Mouse (Mus musculus) brain, adult 2 months (tissue): Measurements from ENCODE around the gene Tnfaip6.

ENCODE experiments used
- DNase-seq: peaks from one replicate; pipeline ENCODE4 v3.0.0; 2011; ENCODE audit warnings: low read depth, low spot score

Tnfaip6 gene

DNA sequence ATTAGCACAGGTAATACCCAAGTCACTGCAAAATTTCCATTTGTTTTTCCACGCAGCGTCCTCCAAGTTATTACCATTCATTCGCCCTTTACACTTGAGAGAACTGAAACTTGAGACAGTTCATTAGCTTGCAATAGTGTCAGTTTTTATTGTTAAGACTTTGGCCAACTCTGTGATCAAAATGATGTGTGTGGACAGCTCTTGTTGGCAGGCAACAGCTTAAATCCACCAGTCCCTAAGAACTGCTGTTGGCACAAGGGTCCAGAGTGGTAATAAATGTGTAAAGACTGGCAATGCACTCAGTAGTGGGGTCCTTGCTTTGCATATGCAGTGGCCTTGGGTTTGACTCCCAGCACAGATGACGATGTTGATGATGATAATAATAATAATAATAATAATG is 14.5 kb downstream of the Tnfaip6 start:
- no peak for DNase-seq

DNA sequence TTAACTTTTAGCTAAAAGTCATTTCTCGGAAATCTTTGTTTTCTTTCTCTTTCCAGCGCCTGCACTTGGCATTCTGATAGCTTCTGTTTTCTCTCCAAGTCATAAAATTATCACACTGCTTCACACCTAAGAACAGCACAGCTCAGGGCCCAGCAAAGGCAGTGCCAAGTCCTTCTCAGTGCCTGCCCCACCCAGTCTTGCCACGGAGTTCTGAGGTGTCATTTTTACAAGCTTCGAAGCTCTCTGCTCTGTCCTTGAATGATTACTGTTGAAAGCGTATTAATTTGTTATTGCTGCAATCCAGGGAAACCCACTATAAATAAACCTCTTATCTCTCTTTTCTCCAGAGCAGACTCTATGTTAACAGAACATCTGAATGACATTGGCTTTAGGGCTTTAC is 15.7 kb downstream of the Tnfaip6 start:
- peak; percentile 29 for DNase-seq

DNA sequence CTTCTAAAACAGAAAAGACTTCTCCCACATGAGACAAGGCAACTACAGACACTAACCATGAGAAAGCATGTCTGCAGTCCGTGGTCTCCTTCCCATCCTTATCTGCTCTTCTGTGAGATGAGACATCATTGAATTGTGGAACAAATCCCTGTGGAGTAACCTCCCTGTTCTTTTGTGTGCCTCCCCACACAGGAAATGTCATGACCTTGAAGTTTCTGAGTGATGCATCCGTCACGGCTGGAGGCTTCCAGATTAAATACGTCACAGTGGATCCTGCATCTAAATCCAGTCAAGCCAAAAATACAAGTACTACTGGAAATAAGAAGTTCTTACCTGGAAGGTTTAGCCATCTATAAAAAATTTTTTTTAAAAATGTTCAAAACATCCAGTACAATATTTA is 17.8 kb downstream of the Tnfaip6 start:
- no peak for DNase-seq

DNA sequence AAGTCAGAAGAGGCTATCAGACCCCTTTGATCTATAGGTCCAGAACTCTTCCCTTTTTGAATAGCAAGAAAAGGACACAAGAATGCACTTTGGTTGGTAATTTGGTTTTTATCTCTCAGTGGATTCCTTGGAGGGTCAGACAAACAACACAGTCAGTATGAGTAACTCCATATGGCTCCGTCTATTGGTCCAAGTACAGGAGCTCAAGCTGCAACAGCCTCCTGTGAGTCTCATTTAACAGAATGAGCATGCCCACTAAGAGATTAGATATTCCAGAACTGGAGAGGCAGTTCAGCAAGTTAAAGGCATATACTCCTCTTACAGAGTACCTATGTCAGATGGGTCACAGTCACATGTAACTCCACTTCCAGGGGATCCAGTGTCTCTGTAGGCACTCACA is 19.3 kb downstream of the Tnfaip6 start:
- DNase-seq, result no peak

DNA sequence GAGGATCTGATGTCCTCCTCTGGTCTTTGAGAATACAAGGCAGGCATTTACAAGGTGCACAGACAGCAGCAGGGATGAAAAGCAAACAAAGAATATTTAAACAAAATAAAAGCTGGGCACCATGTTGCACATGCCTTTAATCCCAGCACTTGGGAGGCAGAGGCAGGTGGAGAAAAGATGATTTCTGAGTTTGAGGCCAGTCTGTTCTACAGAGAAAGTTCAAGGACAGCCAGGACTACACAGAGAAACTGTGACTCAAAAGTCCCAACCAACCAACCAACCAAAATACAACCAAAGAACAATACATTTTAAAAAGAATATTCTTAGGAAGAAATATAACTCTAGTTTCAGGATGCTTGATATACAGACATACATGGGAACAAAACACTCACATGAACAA is 19.9 kb downstream of the Tnfaip6 start:
- DNase-seq, result no peak

DNA sequence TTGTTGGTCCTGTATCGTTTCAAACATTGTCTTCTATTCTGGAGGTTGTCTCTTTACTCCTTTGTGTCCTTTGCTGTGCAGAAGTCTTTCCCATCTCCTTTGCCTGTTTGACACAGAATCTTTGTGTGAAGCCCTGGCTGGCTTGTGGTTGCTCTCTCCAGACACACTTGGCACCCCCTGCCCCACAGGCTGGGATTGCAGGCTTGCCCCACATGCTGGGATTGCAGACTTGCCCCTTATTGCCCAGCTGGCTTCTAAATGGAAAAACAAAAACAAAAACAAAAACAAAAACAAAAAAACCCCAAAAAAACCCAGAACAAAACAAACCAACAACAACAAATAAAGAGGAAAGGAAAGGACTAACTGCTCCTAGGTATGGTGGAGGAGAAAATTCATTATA is 30.8 kb downstream of the Tnfaip6 start:
- no peak for DNase-seq

DNA sequence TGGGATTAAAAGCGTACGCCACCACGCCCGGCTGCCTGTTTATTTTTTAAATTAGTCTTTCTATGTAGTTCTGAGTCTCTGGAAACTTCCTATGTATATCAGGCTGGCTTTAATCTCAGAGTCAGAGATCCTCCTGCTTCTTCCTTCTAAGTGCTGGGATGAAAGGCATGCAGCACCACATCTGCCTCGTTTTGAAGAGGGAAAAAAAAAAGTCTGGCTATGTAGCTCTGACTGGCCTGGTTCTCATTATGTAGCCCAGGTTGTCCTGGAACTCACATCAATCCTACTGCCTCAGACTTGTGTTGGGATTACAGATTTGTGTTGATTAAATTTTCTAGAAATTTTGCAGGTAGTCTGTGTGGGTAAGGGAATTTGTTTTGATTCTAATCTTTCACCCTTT is 33.0 kb downstream of the Tnfaip6 start:
- no peak for DNase-seq

DNA sequence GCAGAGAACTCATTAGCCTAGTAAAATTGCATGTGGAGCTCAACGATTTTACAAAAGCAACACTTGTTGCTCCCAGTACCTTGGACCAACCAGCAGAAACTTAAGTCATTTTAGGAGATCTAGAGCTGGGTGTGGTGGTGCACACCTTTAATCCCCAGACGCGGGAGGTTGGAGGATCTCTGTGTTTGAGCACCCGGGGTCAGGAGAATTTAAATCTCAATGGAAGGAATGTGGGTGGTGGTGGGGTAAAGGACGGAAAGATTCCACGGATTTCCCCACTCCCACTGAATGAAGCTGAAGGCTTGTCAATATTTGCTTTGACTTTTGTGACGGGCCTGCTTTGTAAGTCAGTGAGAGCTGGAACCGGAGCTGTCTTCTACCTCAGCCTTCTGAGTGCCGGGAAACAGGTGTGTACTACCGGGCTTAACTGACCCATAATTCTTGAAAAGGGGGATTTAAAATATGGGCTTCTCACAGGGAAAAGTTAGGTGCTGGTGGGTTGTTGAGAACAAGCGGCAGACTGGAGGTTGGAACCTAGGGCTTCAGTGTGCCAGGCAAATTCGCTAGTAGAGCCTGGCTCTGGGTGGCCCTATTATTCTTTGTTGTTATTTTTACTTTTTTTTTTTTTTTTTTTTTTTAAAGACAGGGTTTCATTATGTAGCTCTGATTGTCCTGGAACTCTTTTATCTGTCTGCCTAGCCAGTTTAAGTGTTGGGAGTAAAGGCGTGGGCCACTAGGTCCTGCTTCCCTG is 33.6 kb downstream of the Tnfaip6 start:
- DNase-seq, result no peak

DNA sequence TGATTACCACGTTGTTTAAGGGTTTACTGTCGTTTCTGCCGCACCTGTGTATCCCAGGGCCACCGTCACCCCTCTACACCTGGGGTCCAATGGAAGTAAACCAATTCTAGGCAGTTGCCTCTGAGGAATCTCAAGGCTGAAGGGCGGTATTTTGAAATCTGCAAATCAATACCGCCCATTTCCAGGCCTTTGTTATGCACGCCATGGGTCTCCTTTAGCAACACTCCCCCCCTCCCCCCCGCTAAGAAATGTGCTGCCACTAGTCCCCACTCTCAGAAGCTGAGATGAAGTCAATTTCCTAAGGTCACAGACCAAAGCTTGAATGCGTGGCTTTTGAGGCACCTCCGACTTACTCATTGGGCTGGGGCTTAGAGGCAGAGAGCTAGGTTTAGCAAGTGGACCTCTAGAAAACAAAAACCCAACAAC is 34.3 kb downstream of the Tnfaip6 start:
- DNase-seq, result no peak

DNA sequence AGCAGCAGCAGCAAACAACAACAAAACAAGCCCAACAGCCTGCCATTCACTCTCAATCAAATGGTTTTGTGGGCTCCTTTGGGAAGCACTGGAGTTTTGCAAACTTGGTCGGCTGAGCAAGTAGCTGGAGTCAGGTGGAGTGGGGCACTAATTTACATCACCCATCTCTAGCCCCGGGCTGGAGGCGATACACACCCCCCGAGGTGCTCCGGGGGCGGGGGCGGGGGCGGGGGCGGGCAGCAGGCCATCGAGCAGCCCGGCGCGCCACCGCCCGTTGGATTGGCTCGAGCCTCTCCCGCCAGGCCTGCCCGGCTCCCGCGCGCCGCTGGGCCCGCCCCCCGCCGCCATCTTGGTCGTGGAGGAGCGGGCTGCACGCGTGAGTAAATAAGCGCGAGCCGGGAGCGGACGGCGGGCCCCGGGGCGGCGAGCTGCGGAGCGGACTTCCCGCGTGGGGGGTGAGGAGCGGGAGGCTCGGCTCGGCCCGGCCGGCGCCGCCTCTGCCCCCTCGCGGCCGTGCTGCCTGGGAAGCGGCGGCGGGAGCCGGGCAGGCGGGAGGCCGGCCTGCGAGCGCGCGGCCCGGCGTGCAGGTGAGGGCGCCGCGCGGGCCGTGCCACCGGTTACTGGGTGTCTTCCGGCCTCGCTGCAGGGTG is 34.8 kb downstream of the Tnfaip6 start, which contains the start of gene Rif1:
Gene Rif1, plus strand, starts transcription at position 342 of the 650 bp plus-strand sequence.
- peak; percentile 89 for DNase-seq

DNA sequence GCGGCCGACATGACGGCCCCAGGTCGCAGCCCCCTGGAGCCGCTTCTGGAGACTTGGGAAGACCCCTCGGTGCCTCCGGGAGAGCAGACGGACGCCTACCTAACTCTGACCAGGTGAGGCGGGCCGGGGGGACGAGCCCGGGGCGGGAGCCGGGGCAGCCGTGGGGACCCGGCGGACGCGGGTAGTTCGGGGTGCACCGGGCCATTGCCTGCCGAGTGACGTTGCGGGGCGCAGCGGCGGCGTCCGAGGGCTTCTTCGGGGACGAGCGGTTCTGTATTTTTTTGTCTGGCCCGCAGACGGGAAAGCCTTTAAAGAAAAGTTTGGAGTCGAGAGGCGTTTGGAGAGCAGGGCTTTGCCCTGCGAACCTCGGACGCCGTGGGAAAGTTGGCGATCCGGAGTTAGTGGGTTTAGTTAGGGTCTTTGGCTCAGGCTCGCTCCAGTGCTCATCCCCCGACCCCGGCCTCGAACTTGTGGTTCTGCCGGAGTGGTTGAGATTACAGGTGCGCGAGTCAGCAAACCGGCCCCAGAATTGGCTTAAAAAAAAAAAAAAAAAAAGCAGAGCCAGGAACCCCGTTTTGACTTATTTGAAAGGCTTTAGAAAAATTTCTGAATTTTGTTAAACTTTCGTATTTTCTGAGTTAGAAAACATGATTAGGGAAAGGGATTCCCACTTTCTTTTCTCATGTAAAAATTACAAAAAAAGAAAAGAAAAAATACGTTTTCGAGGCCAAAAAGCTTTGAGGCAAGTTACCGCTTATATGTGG is 35.5 kb downstream of the Tnfaip6 start:
- peak; percentile 10 for DNase-seq

DNA sequence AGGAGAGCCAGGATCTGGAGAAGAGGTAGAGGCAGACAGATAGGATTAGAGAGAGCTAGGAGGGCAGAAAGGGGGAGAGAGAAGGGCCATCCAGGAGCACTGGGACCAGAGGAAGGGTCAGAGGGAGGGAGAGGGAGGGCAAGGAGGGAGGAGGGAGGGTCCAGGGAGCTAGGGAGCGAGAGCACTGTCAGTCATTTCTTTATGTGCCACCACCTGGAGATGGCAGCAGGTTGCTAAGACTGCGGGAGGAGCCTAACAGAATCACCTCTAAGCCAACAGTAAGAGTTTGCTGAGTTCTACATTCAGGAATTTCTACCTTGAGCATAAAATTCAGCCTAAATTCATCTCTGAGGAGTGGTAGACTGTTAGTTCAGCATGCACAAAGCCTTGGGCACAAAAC is 40.9 kb downstream of the Tnfaip6 start:
- DNase-seq, result peak; percentile 16

DNA sequence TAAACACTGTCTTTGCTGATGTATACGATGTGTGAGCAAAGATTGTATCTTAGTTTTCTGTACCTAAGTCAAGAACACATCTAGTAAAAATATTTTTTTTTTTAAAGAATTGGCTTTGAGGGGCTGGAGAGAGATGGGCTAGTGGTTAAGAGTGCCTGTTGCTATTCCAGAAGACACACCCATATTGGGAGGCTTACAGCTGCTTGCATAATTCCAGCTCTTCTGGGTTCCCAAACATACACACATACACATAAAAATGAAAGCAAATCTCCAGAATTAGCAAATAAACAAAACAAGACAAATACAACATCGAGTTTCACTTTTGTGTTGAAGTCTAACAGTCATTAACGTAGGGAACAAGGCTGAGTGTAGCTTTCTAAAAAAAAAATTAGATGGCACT is 46.2 kb downstream of the Tnfaip6 start:
- no peak for DNase-seq

DNA sequence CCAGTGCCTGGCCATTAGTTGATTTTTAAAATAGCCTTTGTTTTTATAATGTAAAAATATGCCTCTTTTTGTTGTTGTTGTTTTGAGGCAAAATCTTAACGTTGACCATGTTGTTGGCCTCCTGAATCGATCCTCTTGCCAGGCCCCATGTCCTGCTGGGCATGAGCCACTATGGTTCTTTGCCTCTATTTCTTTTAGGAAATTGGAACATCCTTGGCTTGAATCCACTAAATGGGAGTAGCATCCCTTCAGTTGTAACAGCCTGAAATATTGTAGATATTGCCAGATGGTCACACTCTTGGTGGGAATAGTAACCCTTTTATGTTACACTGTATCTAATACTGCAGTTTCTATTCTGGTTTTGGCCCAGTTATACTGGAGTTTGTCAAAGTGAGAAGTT is 46.8 kb downstream of the Tnfaip6 start:
- DNase-seq, result peak; percentile 93
